Mouse (Mus musculus) liver, embryonic 14.5 days (tissue): ENCODE measurements around the gene Dnm1. TPM values are rescaled to one million over a fixed set of nuclear protein-coding genes. Genes with fewer than 3 reads are reported as not detected.

Experiments
- ATAC-seq: fragments of 200-750 bp; cut with Nextera tagmentation; 2 replicates; pipeline ENCODE4 v1.8.0; 2017; ENCODE audit warnings: moderate number of reproducible peaks, mild to moderate bottlenecking, moderate library complexity; ENCODE audit not compliant: insufficient read depth
- DNase-seq, 3 experiments: peaks; one replicate each; pipeline ENCODE4 v3.0.0-alpha.2; 2012 to 2013; ENCODE audit warnings: low read depth in 3 of 3, low spot score in 3 of 3
- H3K27ac ChIP-seq: fragments of 300-500 bp; sonication (generic); 2 replicates; pipeline ENCODE4 v1.5.1; 2014; ENCODE audit warnings: moderate library complexity, mild to moderate bottlenecking, control low read depth, inconsistent platforms
- H3K27me3 ChIP-seq: fragments of 300-500 bp; sonication (generic); 2 replicates; pipeline ENCODE4 v1.6.1; 2014; ENCODE audit warnings: mild to moderate bottlenecking, low read length, moderate library complexity; ENCODE audit not compliant: control insufficient read depth, insufficient read depth
- H3K36me3 ChIP-seq: fragments of 300-500 bp; sonication (generic); replicated peaks from 2 replicates; pipeline ENCODE4 v1.6.1; 2014; ENCODE audit warnings: low read depth; ENCODE audit not compliant: control insufficient read depth, insufficient read depth
- H3K4me1 ChIP-seq, 2 experiments: fragments of 200-500 bp in 1 of 2; fragments of 300-500 bp in 1 of 2; sonication (generic) in 1 of 2; replicated peaks; 2 replicates each; pipeline ENCODE4 v1.6.1; 2012 to 2014; ENCODE audit warnings: antibody characterized with exemption in 1 of 2, inconsistent platforms in 1 of 2, low read length in 1 of 2; ENCODE audit not compliant: control insufficient read depth in 2 of 2, insufficient read depth in 2 of 2
- H3K4me2 ChIP-seq: fragments of 300-500 bp; sonication (generic); 2 replicates; pipeline ENCODE4 v1.6.1; 2014; ENCODE audit warnings: low read depth, mild to moderate bottlenecking, control low read depth, moderate library complexity
- H3K4me3 ChIP-seq, 2 experiments: fragments of 200-500 bp in 1 of 2; fragments of 300-500 bp in 1 of 2; sonication (generic) in 1 of 2; 2 replicates each; pipeline ENCODE4 v1.5.1; 2012 to 2014; ENCODE audit warnings: low read depth in 2 of 2, low read length in 2 of 2, mild to moderate bottlenecking in 2 of 2, control low read depth in 1 of 2, inconsistent platforms in 1 of 2, moderate library complexity in 1 of 2; ENCODE audit not compliant: insufficient read depth in 1 of 2
- H3K9ac ChIP-seq: fragments of 300-500 bp; sonication (generic); replicated peaks from 2 replicates; pipeline ENCODE4 v1.6.1; 2014; ENCODE audit warnings: mild to moderate bottlenecking, control low read depth, moderate library complexity
- H3K9me3 ChIP-seq: fragments of 300-500 bp; sonication (generic); 2 replicates; pipeline ENCODE4 v1.6.1; 2016; ENCODE audit warnings: low read length, mixed read lengths; ENCODE audit not compliant: control insufficient read depth
- CTCF ChIP-seq: IDR thresholded peaks from 2 replicates; pipeline ENCODE4 v1.5.1; 2016; ENCODE audit warnings: antibody characterized with exemption, low read depth, control low read depth
- EP300 ChIP-seq: IDR thresholded peaks from 2 replicates; pipeline ENCODE4 v1.6.1; 2016; ENCODE audit warnings: antibody characterized with exemption, low read depth
- WGBS: fragments of 180-500 bp; shearing (Covaris S2); extraction: QIAGEN DNeasy Blood & Tissue Kit; methylation state at CpG from one replicate; pipeline ENCODE4 v1.1.7; 2014; ENCODE audit not compliant: insufficient replicate concordance; 5-methylcytosine and 5-hydroxymethylcytosine counted together
- polyA plus RNA-seq, 2 experiments: library from polyadenylated mRNA; depleted of rRNA in 1 of 2; stranded (reverse) in 1 of 2; unstranded in 1 of 2; fragments of >200 nt; fragmentation: Nextera tagmentation in 1 of 2; extraction: Ambion mirVana in 1 of 2; gene quantifications; 2 replicates each; pipeline versions ENCODE4 v1.2.1 to v1.2.3; 2012 to 2014

Dnm1 gene
- polyA plus RNA-seq, 2 experiments: 0.43 to 2.9 TPM

- no peak overlapping the region for H3K9ac ChIP-seq
- TF ChIP-seq CTCF (no peak), EP300 (no peak)
- peaks cover 3 to 4% of the 10 kb centered on the region in 2 experiments; a peak in 3 of 4 replicates for H3K4me1 ChIP-seq
- no peaks in the 10 kb centered on the region for H3K9me3 ChIP-seq
- no peak overlapping the region for H3K27ac ChIP-seq
- peaks cover 6% of the 10 kb centered on the region for H3K27me3 ChIP-seq
- ATAC-seq (no peak), DNase-seq (no peak)
- H3K36me3 ChIP-seq: peaks cover 16% of the 10 kb centered on the region
- H3K4me2 ChIP-seq: no peak overlapping the region
- no peak overlapping the region for H3K4me3 ChIP-seq
- 71% methylated on average over 6 of the region's 6 CpGs for WGBS
Observed at GRCm38 (mm10) chr2:32307247-32307798, 45.8 kb downstream of the Dnm1 start.

GRCm38 (mm10) chr2:32306176-32306575 is 47.0 kb downstream of the Dnm1 start:
- 79% methylated on average over 9 of the region's 9 CpGs for WGBS

GRCm38 (mm10) chr2:32305668-32306067 is 47.5 kb downstream of the Dnm1 start:
- WGBS: 84% methylated on average over 5 of the region's 5 CpGs
- Histone ChIP-seq H3K4me1 (no peaks in the 10 kb centered on the region), H3K4me2 (no peak overlapping the region), H3K27me3 (no peaks in the 10 kb centered on the region), H3K4me3 (no peak overlapping the region), H3K27ac (no peak overlapping the region), H3K9me3 (no peaks in the 10 kb centered on the region), H3K36me3 (peaks cover 18% of the 10 kb centered on the region), H3K9ac (no peak overlapping the region)
- DNase-seq (no peak), ATAC-seq (no peak)
- TF ChIP-seq CTCF (no peak), EP300 (no peak)

More at GRCm38 (mm10) chr2:32306176-32306575, 47.0 kb downstream of the Dnm1 start:
- H3K9ac ChIP-seq: no peak overlapping the region
- no peaks in the 10 kb centered on the region for H3K27me3 ChIP-seq
- no peak for DNase-seq
- no peaks in the 10 kb centered on the region for H3K4me1 ChIP-seq
- no peak for ATAC-seq
- H3K36me3 ChIP-seq: peaks cover 18% of the 10 kb centered on the region
- no peak overlapping the region for H3K27ac ChIP-seq
- H3K9me3 ChIP-seq: no peaks in the 10 kb centered on the region
- no peak overlapping the region for H3K4me3 ChIP-seq
- H3K4me2 ChIP-seq: no peak overlapping the region
- no peak for TF ChIP-seq EP300
- no peak for TF ChIP-seq CTCF

GRCm38 (mm10) chr2:32304145-32304832 is 48.8 kb downstream of the Dnm1 start:
- H3K36me3 ChIP-seq: peaks cover 23% of the 10 kb centered on the region
- H3K27me3 ChIP-seq: no peaks in the 10 kb centered on the region
- DNase-seq (no peak), ATAC-seq (no peak)
- H3K4me1 ChIP-seq: no peaks in the 10 kb centered on the region
- no peak for TF ChIP-seq EP300
- peak; percentile 84 for TF ChIP-seq CTCF
- 58% methylated on average over 8 of the region's 8 CpGs for WGBS
- H3K9me3 ChIP-seq: no peaks in the 10 kb centered on the region
- no peak overlapping the region for H3K4me3 ChIP-seq
- no peak overlapping the region for H3K9ac ChIP-seq
- H3K4me2 ChIP-seq: no peak overlapping the region
- no peak overlapping the region for H3K27ac ChIP-seq

- Histone ChIP-seq H3K36me3 (peaks cover 32% of the 10 kb centered on the region), H3K4me1 (no peaks in the 10 kb centered on the region), H3K4me3 (no peak overlapping the region), H3K9ac (no peak overlapping the region), H3K9me3 (no peaks in the 10 kb centered on the region), H3K27me3 (no peaks in the 10 kb centered on the region), H3K4me2 (no peak overlapping the region), H3K27ac (no peak overlapping the region)
- no peak for DNase-seq
- 82% methylated on average over 10 of the region's 10 CpGs for WGBS
- TF ChIP-seq CTCF (peak; percentile 66), EP300 (no peak)
- ATAC-seq: no peak
Observed at GRCm38 (mm10) chr2:32302952-32303351, 50.2 kb downstream of the Dnm1 start.
